Mouse (Mus musculus) telencephalon, adult 2 months (tissue): ENCODE data around the gene Clca4b.
A peak's percentile ranks its signal among the peaks of the same experiment; 100 is the strongest.
"Not testable (repeated sequence)": the region's sequence is repeated elsewhere in the genome, so short reads cannot be mapped to it uniquely, and the experiment has no call there.

Experiments
- DNase-seq: peaks from one replicate; pipeline ENCODE4 v3.0.0-alpha.2; 2011; ENCODE audit warnings: low read depth, low spot score

Gene Clca4b

GRCm38 (mm10) chr3:144932335-144932734, at the start of gene Clca4b:
Gene Clca4b, minus strand, starts transcription at chr3:144932529.
- no peak for DNase-seq

GRCm38 (mm10) chr3:144980551-144980950, 48.2 kb upstream of the Clca4b start:
- DNase-seq, result peak; percentile 15

GRCm38 (mm10) chr3:144977631-144978030, 45.3 kb upstream of the Clca4b start:
- no peak for DNase-seq

- DNase-seq, result no peak
Measured at GRCm38 (mm10) chr3:144976091-144976490, 43.8 kb upstream of the Clca4b start.

GRCm38 (mm10) chr3:144974945-144975344, 42.6 kb upstream of the Clca4b start, which contains the start of gene Clca4a:
Gene Clca4a, minus strand, starts transcription at chr3:144975045.
- no peak for DNase-seq

- no peak for DNase-seq
Measured at GRCm38 (mm10) chr3:144971553-144972270, 39.4 kb upstream of the Clca4b start.

- no peak for DNase-seq
Measured at GRCm38 (mm10) chr3:144969755-144970154, 37.4 kb upstream of the Clca4b start.

- DNase-seq, result no peak
Measured at GRCm38 (mm10) chr3:144966074-144966473, 33.7 kb upstream of the Clca4b start.

- DNase-seq, result peak; percentile 28
Measured at GRCm38 (mm10) chr3:144950829-144951228, 18.5 kb upstream of the Clca4b start.

GRCm38 (mm10) chr3:144947376-144947775, 15.0 kb upstream of the Clca4b start:
- DNase-seq, result not testable (repeated sequence)

- DNase-seq, result not testable (repeated sequence)
Measured at GRCm38 (mm10) chr3:144933625-144934024, 1.3 kb upstream of the Clca4b start.

GRCm38 (mm10) chr3:144933011-144933491, 722 bp upstream of the Clca4b start:
- DNase-seq, result no peak

- DNase-seq, result no peak
Measured at GRCm38 (mm10) chr3:144914014-144914413, 18.3 kb downstream of the Clca4b start.

- no peak for DNase-seq
Measured at GRCm38 (mm10) chr3:144897042-144897678, 35.2 kb downstream of the Clca4b start.

GRCm38 (mm10) chr3:144890246-144890758, 42.0 kb downstream of the Clca4b start:
- DNase-seq, result no peak

- DNase-seq, result no peak
Measured at GRCm38 (mm10) chr3:144886957-144887356, 45.4 kb downstream of the Clca4b start.

GRCm38 (mm10) chr3:144872012-144872411, 60.3 kb downstream of the Clca4b start:
- not testable (repeated sequence) for DNase-seq
